Mouse (Mus musculus) B cell, adult 2 months (primary cell): ENCODE results near the gene Pagr1a.
A peak's percentile ranks its signal among the peaks of the same experiment; 100 is the strongest.

Experiments
- DNase-seq, 2 experiments: peaks; one replicate each; pipeline ENCODE4 v3.0.0; 2022

The Pagr1a gene

DNA sequence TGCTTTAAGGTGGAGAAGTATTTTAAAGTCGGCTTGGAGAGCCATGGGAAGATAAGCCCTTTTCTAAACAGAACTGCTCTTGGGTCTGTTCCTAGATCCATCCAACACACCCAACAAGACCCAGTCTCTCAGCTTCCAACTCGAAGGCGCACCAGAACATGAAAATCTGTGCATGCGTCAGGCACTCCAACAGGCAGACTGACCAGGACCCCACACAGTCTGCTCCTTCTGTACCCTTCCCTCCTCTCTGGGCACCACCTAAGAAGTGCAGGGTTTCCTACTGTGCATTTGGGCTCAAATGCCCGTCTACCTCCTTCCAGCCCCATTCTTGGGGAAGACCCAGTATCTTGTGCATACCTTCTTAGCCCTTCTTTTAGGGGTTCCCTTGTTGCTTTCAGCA lies 3.3 kb upstream of the Pagr1a start:
- DNase-seq: peak in 1 of 2 experiments; percentile 11

DNA sequence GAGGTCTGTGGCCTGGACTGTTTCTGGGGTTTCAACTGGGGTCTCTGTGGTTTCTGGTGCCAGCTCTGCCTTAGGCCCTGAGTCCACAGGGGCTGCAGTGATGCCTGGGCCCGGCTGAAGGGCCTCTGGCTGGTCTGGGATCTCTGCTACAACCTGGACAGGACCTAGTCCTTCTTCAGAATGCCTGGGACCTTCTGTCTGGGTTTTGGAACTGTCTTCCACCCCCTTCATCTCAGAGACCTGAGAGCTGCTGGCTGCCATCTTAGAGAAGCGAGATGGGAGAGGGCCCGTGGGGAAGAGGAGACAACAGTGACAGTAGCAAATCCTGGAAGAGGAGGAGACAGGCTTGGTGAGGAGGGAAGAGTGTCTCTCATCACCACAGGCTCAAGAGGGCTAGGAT lies 2.9 kb upstream of the Pagr1a start:
- DNase-seq: no peak

DNA sequence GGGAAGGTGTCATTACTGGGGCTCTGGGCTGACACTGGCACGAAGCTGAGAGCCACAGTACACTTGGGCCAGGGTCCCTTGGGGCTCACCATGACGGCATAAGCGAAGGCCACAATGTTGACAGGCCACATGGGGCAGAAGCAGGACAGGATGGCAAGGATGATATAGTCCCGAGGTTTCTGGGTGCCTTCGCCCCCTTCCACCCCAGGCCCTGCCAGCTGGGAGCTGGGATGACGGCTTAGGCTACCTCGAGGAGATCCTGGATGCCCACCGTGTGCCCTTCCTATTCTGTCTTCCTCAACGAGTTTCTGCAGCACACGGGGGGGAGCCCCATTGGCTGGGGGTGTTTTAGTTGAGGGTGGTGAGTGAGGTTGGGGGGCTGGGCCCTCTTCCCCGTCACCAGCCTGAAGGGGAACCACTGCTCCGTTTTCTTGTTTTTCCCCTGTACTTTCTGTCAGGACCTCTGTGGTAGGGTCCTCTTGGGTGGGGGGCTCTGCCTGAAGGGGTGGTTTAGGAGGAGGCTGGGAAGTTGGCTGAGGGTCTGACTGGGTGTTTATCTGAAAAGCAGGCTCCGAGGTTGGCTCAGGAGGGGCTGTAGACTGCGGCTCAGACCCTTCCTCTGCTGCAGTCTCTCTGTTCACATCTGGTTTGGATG lies 2.3 kb upstream of the Pagr1a start:
- DNase-seq: no peak

DNA sequence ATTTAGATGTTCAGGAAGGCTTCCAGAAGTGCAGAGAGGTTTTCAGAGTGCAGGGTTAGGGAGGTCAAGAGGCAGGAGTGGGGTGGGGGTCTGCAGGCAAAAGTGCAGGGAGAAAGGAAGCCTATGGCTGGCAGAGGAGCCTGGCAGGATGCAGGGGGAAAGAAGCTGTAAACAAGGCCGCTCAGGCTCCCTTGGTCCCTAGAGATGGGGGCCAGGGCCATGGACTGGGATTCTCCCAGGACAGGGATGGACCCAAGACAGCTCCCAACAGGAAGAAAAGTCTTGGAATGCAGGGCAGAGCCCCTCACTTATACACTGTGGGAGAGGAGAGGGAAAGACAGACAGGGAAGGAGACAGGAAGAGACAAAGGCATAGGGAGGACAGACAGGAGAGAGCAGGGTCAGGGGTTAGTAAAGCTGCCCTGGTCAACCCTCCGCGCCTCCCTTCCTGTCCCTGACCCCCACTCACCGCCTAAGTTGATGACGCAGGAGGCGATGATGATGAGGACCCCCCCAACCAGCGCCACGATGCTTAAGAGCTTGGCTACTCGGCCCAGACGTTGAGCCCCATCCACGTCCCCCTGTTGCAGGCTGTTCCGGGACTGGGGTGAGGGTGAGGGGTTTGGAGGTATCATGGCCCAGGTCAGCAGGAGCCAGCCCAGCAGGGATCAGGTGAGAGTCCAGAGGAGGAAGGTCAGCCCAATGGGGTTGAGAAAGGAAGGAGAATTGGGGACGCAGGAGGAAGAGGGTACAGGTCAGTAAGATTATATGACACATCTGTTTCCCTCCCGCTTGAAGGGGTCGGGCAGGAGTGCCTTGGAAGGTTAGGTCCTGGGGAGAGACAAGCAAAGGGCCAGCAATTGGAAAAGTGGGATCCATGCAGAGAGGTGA lies 1.5 kb upstream of the Pagr1a start:
- DNase-seq: no peak

DNA sequence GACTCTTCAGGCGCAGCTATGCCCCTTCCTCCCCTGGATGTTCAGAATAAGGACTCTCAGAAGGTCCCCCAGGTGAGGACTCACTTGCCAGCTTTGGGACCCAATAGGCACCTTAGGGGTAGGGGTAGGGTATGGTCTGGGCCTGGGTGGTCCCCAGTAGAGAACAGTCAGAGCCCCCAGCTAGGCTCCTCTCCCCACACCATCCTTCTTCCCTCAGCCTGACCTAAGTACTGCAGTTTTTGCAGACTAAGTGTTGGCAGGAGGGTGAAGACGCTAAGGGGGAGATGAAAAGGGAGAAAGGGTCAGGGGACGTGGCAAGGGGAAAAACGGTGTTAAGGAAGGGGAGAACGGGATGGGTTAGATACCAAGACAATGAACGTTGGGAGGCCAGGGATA lies 796 bp upstream of the Pagr1a start:
- DNase-seq: no peak

DNA sequence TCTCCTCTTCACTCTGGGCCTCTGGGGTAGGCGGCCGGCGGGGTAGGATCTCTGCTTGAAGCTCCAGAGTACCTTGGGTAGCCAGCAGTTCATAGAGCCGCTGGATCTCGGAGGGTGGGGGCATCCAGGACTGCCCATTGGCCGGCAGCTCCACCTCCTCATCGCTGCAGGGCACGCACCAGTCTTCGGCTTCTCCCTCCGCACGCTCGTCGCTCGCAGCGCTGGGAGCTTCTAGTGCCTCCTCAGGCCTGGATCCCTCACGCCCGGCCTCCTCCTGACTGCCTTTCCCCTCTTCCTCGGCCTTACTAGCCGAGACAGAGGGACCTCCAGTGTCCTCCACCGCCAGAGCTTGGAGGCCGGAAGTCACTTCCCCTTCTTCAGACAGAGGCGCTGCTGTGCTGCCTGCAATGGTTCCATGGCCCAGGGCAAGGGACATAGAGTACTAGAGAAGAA lies 640 bp downstream of the Pagr1a start:
- no peak for DNase-seq

DNA sequence TGATC lies 869 bp downstream of the Pagr1a start, which contains the start of gene Pagr1b:
TSS of gene Pagr1b (minus strand) at position 4 of the 5 bp plus-strand sequence.
- DNase-seq: no peak

DNA sequence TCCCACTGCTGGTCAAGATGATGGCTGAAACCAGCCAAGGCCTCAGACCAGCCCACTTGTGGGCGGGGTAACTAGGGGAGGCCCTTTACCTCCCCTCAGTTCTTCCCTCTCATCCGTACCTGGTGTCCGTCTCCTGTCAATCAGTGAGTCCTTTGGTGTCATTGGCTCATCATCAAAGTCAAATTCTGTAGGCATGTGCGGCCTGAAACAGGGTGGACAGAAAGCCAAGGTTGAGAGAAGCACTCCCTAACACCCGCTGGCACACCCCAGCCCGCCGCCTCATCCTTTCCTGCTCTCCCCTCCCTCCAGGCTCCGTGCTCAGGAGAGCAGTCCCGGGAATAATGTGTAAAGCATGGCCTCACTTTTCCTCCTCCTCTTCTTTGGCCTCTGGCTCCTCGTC lies 1.1 kb downstream of the Pagr1a start:
- no peak for DNase-seq

DNA sequence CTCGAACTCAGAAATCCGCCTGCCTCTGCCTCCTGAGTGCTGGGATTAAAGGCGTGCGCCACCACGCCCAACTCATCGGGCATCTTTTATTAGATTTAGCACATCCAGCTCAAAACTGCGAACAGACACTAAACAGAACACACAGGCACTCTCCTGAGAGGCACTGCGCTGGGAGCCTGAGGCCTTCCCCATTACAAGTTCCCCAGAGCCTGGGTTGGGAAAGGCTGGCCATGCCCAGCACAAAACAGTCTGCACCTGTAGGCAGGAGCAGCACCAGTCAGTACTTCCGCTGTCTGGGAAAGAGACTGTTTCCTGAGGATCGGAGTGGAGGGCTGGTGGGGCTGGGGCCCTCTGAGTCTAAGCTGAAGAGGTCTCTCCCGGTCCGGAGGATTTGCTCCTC lies 2.2 kb downstream of the Pagr1a start:
- no peak for DNase-seq

DNA sequence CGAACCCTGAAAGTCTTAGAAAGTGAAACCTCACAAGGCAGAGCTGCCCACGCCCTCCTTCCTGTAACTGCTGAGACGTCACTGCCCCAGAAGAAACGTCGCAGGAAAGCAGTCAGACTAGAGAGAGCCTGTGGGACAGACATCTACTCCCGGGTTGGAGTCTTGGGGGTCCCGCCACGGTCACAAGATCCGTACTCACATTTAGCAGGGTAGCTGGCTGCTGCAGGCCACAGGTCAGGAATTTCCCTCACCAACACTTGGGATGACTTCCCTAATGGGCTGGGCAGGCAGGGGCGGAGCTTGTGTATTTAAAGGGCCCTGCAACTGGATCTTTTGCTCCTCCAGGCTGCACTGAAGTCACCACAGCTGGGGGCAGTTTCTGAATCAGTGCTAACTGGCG lies 2.8 kb downstream of the Pagr1a start, which contains the start of gene Mvp:
TSS of gene Mvp (minus strand) at position 302 of the 400 bp plus-strand sequence.
- peak; percentile 75 to 80 for DNase-seq

DNA sequence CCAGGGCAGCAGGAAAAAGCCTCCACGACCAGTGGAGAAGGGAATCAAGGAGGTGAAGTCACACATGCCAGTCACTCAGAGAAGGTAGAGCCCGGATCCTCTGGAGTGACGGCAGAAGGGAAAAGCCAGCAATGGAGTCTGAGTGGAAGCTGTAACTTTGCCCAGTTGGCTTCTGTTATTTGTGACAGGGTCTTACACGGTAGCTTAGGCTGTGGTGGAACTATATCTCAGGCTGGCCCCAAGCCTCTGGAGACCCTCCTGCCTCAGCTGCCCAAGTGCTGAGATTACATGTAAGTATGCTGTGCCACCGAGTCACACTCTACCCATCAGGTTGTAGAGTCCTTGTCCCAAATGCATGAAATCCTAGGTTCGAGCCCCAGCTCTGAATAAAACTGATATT lies 3.8 kb downstream of the Pagr1a start:
- no peak for DNase-seq

DNA sequence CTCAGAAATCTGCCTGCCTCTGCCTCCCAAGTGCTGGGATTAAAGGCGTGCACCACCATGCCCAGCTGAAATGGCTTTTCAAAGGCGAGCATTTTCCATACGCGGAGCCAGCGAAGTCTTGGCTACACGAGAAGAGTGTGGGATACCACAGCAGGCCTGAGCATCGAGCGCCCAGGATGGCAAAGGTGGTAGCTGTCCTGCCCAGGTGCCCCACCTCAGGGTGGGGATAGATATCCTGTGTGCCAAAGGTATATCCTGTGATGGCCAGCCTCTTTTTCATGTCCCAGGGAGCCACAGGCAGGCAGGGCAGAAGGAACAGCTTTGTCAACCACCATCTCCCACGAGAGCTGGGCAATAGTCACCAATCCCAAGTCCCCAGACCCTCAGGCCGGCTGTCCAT lies 4.3 kb downstream of the Pagr1a start:
- no peak for DNase-seq

DNA sequence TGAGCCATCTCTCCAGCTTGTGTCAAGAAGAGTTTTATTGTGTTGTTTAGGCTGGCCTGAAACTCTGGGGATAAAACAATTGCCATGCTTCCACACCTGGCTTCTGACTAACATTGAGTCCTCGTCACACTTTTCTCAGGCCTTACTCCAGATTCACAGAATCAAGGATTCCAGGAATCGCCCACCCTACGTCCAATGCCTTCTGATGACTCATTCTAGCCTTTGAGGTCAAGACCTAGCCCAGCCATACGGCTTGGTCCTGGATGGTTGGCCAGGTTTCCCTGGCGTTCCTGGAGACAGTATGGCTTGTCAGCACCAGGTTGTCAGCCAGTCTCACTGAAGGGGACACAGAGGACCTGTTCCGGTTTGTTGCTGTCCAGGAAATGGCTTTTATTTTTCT lies 4.8 kb downstream of the Pagr1a start:
- no peak for DNase-seq

DNA sequence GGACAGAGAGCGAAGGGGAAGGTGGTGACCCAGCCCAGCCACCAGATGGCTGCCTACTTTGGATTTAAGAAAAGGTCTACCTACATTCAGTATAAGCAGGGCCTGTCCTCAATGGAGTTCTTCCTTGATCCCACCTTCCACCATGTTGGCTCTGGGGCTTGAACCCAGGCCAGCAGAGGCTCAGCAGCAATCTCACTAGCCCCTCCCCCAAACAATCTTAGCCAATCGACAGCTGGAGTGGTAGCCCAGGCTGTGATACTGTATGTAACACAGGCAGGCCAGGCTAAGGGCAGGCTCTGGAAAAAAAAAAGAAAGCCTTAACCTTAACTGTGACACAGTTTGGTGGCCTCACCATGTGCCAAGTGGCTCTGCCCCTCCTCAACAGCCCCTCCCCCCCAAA lies 5.4 kb downstream of the Pagr1a start:
- DNase-seq: no peak

DNA sequence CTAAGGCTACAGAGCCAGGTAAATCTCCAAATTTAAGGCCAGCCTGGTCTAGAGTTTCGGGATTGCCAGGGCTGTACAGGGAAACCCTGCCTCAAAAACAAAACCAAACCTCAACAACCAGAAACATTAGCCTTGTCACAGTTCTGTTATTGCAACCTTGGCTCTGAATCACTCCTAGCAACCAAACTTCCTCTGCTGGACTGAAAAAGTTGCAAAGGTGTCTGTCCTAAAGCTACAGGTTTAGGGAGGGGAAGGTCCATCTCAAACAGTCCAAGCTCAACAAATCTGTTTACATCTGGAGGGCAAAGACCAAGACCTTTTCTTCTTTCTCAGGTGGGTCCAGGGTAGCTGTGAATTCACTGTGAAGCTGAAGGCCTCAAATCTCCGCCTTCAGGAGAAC lies 6.1 kb downstream of the Pagr1a start:
- DNase-seq: no peak

DNA sequence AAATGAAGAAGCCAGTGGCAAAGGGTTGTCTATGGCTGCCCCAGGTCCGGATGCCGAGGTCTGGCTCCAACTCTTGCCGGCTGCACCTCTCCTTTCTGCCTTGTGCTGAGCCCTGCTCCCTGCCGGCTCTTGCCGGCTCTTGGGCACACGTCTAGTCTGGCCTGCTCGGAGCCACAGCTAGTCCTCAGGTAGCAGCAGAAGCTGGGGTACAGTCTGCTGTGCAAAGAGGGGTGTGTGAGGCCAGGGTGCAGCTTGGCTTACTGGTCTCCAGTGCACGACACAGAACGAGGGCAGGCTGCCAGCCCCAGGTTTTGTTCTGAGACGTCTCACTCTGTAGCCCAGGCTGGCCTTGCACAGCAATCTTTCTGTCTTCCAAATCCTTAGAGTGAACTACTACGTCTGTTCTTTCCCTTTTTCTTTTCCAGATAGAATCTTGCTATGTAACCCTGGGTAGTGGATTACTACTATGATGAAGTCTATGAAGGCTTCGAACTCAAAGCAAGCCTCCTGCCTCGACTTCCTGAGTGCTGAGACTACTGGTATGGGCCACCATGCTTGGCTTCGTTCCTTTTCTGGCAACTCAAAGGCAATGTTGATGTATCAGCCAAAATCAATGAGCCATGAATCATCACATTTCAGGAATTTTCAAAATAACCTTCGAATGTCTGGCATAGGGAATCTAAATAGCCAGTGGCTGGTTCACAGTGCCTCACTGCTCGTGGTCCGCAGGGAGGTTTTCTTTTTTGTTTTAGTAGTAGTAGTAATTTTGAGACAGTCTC lies 7.7 kb downstream of the Pagr1a start:
- DNase-seq: no peak

DNA sequence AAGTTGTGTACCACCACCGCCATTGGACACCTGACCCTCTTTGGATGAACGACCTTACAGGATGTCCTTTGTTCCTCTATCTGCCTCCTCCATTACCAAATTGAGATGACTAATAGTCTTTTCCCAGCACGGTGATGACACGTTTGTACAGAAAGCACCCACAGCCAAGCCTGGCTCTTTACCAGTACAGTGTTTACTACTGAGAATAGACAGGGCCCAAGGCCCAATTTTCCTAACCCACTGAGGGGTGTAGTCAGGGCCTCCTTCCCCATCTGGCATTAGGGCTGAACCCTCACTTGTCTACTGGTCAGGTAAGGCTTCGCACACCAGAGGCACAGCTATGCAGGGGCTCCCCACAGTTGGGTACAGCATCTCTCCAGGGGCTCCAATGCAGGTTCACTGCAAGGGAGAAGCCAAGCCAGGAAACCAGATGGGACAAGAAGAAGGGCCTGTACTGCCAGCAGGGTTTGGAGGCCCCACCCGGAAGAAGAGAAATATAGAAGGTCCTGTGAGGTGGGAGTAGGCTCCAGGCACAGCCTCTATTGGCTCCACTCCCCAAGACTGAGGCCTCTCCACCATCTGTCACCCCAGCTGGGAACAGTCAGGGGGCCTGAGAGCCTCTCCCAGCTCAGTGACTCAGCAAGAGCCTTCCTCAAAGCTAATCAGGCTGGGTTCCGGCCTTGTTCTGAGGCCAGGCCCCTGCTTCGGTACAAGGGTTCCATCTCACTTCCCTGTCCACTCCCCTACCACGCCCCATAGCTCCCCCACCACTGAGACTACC lies 8.7 kb downstream of the Pagr1a start:
- DNase-seq: peak; percentile 52 to 53

DNA sequence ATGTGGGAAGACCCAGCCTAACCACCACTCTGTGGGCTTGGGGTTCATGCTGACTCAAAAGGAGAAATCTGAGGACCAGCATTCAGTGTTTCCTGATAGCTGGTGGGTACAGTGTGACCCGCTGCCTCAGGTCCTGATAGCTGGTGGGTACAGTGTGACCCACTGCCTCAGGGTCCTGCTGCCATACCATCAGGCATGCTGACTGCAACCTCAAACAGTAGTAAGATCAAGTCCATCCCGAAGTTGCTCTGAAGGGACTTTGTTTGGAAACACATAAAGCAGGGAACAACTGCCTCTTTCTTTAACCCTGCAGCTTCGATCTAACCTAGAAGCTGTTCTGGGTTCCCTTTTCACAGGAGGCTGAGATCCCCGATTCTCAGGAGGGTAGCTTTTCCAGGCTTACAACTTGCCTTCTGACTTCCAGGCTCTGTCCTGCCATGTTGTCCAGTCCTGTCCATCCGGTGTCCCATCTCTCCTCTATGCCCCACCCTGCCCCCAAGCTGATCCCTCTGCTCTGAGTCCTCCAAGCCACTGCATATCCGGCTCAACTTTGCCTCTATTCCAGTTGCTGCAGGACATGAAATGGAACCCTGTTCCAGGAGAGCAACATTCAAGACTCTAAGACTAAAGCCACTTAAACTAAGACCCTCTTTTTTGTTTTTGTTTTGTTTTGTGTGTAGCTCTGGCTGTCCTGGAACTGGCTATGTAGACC lies 9.7 kb downstream of the Pagr1a start:
- no peak for DNase-seq

DNA sequence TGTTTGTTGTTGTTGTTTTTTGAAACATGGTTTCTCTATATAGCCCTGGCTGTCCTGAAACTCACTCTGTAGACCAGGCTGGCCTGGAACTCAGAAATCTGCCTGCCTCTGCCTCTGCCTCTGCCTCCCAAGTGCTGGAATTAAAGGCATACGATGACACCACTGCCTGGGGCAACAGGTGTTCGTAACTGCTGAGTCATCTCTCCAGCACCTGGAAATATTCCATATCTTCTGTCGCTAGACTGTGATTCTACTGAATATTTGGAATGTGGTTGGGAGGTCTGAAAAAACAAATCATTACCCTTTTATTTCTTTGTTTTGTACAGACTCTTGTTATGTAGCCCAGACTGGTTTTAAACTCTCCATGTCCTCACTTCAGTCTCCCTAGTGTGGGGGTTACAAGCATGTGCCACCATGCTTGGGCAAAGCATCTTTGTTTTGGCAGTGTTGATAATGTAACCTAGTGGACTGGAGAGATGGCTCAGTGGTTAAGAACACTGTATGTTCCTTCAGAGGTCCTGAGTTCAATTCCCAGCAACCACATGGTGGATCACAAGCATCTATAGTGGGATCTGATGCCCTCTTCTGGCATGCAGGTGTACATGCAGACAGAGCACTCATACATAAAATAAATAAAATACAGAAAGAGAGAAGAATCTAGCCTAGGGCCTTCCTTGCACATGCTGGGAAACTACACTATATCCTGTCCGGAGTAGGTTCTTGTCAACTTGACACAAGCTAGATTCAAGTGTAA lies 12.9 kb downstream of the Pagr1a start:
- no peak for DNase-seq

DNA sequence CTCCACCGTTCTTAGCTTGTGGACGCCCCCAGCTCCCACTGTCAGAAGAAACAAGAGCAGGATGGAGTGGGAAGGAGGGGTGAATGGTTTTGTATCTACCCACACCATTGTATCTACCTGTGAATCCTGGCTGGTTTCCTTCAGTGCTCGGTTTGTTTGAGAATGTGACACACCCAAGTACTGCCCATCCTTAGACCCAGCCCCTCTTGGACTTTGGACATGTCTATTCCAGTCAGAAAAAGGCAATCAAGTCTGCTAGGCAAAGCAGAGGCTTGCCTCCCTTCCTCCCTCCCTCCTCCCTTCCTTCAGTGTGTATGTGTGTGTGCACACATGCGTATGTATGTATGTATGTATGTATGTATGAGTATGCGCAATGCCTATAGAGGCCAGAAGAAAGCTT lies 13.5 kb downstream of the Pagr1a start:
- no peak for DNase-seq

DNA sequence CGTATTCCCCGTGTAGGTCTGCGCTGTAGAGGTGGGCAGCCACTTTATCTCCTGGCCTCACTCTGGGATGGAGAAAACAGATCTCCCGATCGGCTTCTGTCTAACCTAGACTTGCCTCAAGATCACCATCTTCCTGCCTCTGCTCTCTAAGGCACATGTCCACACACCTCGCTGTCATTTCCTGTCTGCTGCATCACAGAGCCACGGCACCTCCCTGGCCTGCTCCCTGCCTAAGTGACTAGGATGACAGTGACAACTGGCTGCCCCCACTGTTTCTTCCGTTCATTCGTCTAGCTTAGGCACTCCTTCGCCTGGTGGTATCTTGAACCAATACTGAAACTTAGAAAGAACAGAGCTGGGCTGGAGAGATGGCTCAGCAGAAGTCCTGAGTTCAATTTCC lies 17.6 kb downstream of the Pagr1a start:
- DNase-seq: no peak

DNA sequence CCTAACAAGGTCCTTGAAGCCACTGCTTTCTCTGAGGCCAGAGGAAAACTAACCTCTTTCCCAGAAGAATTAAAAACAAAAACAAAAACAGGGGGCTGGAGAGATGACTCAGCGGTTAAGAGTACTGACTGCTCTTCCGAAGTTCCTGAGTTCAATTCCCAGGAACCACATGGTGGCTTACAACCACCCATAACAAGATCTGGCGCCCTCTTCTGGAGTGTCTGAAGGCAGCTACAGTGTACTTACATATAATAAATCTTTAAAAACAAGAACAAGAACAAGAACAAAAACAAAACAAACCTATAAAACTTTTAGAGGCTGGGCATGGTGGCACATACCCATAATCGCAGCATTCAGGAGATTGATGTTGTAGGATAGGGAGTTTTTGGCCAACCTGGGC lies 20.7 kb downstream of the Pagr1a start:
- peak in 1 of 2 experiments; percentile 23 for DNase-seq
